Mouse (Mus musculus) cerebellum, adult 2 months (tissue): ENCODE measurements around the gene Megf8. TPM values are rescaled to one million over a fixed set of nuclear protein-coding genes. Genes with fewer than 3 reads are reported as not detected.
A peak's percentile ranks its signal among the peaks of the same experiment; 100 is the strongest.
"Not testable (repeated sequence)": the region's sequence is repeated elsewhere in the genome, so short reads cannot be mapped to it uniquely, and the experiment has no call there.

Experiments used
- DNase-seq, 2 experiments: peaks; one replicate each; pipeline ENCODE4 v3.0.0; 2021
- H3K27ac ChIP-seq: fragments of 200-500 bp; 2 replicates; pipeline ENCODE4 v1.5.1; 2012; ENCODE audit warnings: low read length, control low read depth, inconsistent platforms; ENCODE audit not compliant: insufficient read depth
- H3K27me3 ChIP-seq: fragments of 200-500 bp; 2 replicates; pipeline ENCODE4 v1.6.1; 2012; ENCODE audit warnings: inconsistent platforms, mild to moderate bottlenecking, low read length, moderate library complexity; ENCODE audit not compliant: control insufficient read depth, insufficient read depth
- H3K4me1 ChIP-seq: fragments of 200-500 bp; 2 replicates; pipeline ENCODE4 v1.6.1; 2011; ENCODE audit warnings: low read length; ENCODE audit not compliant: control insufficient read depth, insufficient read depth
- H3K4me3 ChIP-seq: fragments of 200-500 bp; replicated peaks from 2 replicates; pipeline ENCODE3; 2011; ENCODE audit warnings: mild to moderate bottlenecking, low read depth, low read length, control low read depth; ENCODE audit not compliant: insufficient read depth
- CTCF ChIP-seq: fragments of 200-500 bp; IDR thresholded peaks from 2 replicates; pipeline ENCODE4 v1.5.1; 2011; ENCODE audit warnings: low read depth, mild to moderate bottlenecking, control low read depth, low read length, moderate library complexity, borderline replicate concordance; ENCODE audit not compliant: insufficient read depth
- POLR2A ChIP-seq: fragments of 200-500 bp; IDR thresholded peaks from 2 replicates; pipeline ENCODE4 v1.6.1; 2011; ENCODE audit warnings: low read length, control low read depth, borderline replicate concordance; ENCODE audit not compliant: insufficient read depth
- WGBS: fragments of 180-500 bp; shearing (Covaris S2); methylation state at CpG from one replicate; pipeline ENCODE4 v1.1.7; 2018; 5-methylcytosine and 5-hydroxymethylcytosine counted together
- polyA plus RNA-seq: library from polyadenylated mRNA; depleted of rRNA; stranded (reverse); fragments of >200 nt; gene quantifications from 2 replicates; pipeline ENCODE4 v1.2.3, GENCODE M21; 2012

The Megf8 gene
- polyA plus RNA-seq, 1 experiment = 76.8 TPM

DNA sequence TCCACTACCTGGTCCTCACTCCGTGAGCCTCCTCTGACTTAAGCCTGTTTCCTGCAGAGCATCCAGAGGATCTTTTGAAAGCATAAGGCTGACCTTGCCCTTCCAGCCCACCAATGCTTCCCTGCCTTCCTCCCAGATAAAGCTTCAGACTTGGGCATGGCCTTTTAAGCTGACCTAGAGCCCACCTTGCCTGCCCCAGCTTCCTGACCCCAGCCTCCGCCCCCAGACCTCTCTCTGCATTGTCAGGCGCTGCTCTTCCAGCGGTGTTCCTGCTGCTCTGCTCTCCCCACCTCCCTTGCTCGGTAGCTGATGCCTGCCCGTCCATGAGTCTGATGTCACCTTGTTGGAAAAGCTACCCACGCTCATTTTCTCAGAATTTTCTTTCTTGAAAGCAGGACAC lies 75.9 kb downstream of the Megf8 start:
- WGBS = 63% methylated on average over 7 of the region's 7 CpGs
- peak in 1 of 2 experiments; percentile 17 for DNase-seq
- TF ChIP-seq CTCF (no peak), POLR2A (no peak)
- no peak overlapping the region for H3K4me3 ChIP-seq
- H3K27me3 ChIP-seq = no peaks in the 10 kb centered on the region
- H3K27ac ChIP-seq = no peak overlapping the region
- H3K4me1 ChIP-seq = peaks cover 32% of the 10 kb centered on the region

DNA sequence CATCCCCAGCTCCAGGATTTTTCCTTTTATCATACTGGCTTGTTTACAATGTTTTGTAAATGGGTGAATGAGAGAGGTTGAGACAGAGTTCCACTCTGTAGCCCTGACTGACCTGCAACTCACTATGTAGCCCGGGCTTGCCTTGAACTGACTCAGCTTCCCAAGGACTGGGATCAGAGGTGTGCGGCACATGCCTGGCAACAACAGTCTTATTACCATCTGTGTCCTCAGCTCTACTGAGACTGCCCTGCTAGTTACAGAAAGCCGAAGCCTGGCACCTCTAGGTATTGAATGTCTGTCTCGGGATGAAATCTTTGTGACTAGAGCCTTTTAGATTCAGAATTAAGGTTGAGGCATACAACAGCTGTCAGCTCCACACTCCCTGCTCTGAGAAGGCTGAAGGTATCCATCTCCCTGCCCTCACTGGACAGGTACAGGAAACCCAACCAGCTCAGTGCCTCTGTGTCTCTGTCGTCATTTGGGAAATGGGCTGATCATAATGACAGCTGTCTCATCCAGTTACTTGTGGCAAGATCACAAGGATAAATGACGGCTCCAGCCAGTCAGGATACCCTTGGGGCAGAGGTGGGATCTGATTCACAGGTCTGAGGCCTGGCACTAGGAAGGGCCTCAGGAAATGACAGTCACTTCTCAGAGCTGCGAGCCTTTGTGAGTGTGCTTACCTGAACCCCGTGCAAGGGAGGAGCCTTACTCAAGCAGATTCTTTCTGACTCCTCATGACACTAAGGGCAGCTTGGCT lies 76.7 kb downstream of the Megf8 start:
- DNase-seq = peak in 1 of 2 experiments; percentile 31
- 25% methylated on average over 8 of the region's 8 CpGs for WGBS
- Histone ChIP-seq H3K27ac (no peak overlapping the region), H3K27me3 (no peaks in the 10 kb centered on the region), H3K4me3 (no peak overlapping the region), H3K4me1 (peaks cover 28% of the 10 kb centered on the region)
- no peak for TF ChIP-seq POLR2A
- TF ChIP-seq CTCF = no peak

- no peak overlapping the region for H3K27ac ChIP-seq
- WGBS = 7% methylated on average over 7 of the region's 7 CpGs
- no peaks in the 10 kb centered on the region for H3K27me3 ChIP-seq
- H3K4me3 ChIP-seq = peak overlapping the region; percentile 94
- TF ChIP-seq CTCF = no peak
- TF ChIP-seq POLR2A = no peak
- DNase-seq = no peak
- peaks cover 28% of the 10 kb centered on the region for H3K4me1 ChIP-seq
These were observed 77.8 kb downstream of the Megf8 start for GRCm38 (mm10) chr7:25394754-25395153.

DNA sequence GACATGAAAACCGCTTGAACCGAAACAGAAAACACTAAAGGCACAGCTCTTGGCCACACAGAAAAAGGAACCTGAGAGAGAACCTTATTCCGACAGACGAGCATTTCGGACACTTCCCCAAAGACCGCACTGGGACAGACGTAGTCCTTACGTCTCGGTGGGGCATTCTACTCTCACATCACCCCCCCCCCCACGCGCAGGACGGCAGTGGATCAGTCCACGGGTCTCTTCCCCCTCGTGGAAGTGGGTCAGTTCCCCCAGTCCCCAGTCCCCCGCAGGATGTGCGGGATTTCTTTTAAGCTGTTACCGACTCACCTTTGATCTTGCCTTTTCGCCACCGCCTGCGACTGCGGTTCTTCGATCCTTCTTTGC lies 78.2 kb downstream of the Megf8 start:
- DNase-seq = no peak
- WGBS = under 1% methylated on average over 22 of the region's 22 CpGs
- Histone ChIP-seq H3K27me3 (no peaks in the 10 kb centered on the region), H3K27ac (no peak overlapping the region), H3K4me3 (peak overlapping the region; percentile 94), H3K4me1 (peaks cover 24% of the 10 kb centered on the region)
- TF ChIP-seq POLR2A (peak; percentile 9; the same call in 1 of the 2 replicates), CTCF (no peak)

GRCm38 (mm10) chr7:25395558-25396521 lies 78.9 kb downstream of the Megf8 start:
- peaks cover 17% of the 10 kb centered on the region for H3K4me1 ChIP-seq
- H3K27me3 ChIP-seq = no peaks in the 10 kb centered on the region
- 1% methylated on average over 50 of the region's 52 CpGs for WGBS
- peak overlapping the region; percentile 94 for H3K4me3 ChIP-seq
- peak; percentile 95 to 96 for DNase-seq
- no peak for TF ChIP-seq CTCF
- no peak for TF ChIP-seq POLR2A
- H3K27ac ChIP-seq = peak overlapping the region; percentile 59; the same call in 1 of the 2 replicates

GRCm38 (mm10) chr7:25396621-25397020 lies 79.7 kb downstream of the Megf8 start:
- Histone ChIP-seq H3K27me3 (no peaks in the 10 kb centered on the region), H3K4me1 (peaks cover 14% of the 10 kb centered on the region), H3K4me3 (peak overlapping the region; percentile 17), H3K27ac (0 out of 2 replicates have a peak overlapping the region, but pooled peaks have one; percentile 18)
- 87% methylated on average over 14 of the region's 14 CpGs for WGBS
- no peak for DNase-seq
- TF ChIP-seq POLR2A (no peak), CTCF (no peak)

DNA sequence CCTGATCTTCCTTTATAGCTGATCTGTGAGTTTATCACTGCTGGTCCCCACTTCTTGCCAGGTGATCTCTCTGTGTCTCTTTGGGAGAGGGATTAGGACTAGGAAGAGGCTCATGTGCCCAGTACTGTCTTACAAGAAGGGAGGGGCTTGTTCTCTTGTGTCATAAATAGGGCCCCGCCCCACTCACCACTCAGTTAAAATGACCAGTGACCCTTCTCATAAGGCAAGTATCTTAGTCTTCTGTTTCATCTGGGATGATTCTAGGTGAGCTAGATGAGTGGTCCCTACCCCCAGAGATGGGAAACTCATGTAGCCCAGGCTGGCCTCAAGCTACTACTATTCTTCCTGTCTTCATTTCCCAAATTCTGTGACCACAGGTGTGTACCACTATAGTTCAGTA lies 81.6 kb downstream of the Megf8 start, which contains the start of gene Lipe:
Gene Lipe (minus strand): TSS at position 101 of the 400 bp plus-strand sequence.
- H3K27me3 ChIP-seq = no peaks in the 10 kb centered on the region
- no peak within 1 kb of the TSS for H3K4me3 ChIP-seq
- no peak within 1 kb of the TSS for H3K27ac ChIP-seq
- TF ChIP-seq POLR2A = no peak
- TF ChIP-seq CTCF = no peak
- DNase-seq = no peak
- peaks cover 8% of the 10 kb centered on the region for H3K4me1 ChIP-seq
- 94% methylated on average over 1 of the region's 1 CpGs for WGBS

DNA sequence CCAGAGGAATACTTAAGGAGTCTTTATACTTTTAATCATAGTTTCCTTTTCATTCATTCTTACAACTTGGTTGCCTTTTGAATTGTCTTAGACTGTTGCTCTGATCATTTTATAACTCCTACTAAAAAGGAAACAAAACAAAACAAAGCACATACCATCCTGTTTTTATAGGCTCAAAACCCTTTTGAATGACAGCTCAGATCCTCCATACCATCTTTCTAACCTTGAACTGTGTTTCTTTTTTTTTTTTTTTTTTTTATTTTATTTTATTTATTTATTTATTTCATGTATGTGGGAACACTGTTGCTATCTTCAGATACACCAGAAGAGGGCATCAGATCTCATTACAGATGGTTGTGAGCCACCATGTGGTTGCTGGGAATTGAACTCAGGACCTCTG lies 82.1 kb downstream of the Megf8 start:
- H3K4me3 ChIP-seq, DNase-seq, H3K4me1 ChIP-seq, H3K27ac ChIP-seq, H3K27me3 ChIP-seq: not testable (repeated sequence)
